23 mouse cellular contexts compared by ENCODE assay signal in genomic region chr5:83990679-83991498, GRCm38 (mm10).
DNase-seq lines count a peak whose midpoint lies in the region; ATAC-seq and TF ChIP-seq lines count a peak whose summit lies in the region.
"Had no signal": no experiment of that assay in that cellular context is flagged by ENCODE, and none has a peak within 500 bp of the region (broad histone marks: within the 10 kb centered on the region; RNA-seq: fewer than 3 reads in every experiment).

No protein-coding gene starts in this region.

- H3K9ac ChIP-seq in forebrain, embryonic 14.5 days (ENCODE audit: low read length): no peak overlapping the region
- H3K9ac ChIP-seq in forebrain, postnatal 0 days: no peak overlapping the region
- no peak overlapping the region for H3K9ac ChIP-seq in midbrain, embryonic 13.5 days (replicated peaks)
- H3K9ac ChIP-seq: embryonic facial prominence, embryonic 15.5 days; heart, embryonic 15.5 days; hindbrain, embryonic 13.5 days had no signal

- no peak for TF ChIP-seq CTCF in forebrain, postnatal 0 days (IDR thresholded peaks at IDR 0.05; ENCODE audit: low read depth)
- TF ChIP-seq CTCF in brain, embryonic 14.5 days (IDR thresholded peaks at IDR 0.05; ENCODE audit: borderline replicate concordance, extremely low read depth, insufficient read depth, insufficient read length): no peak

- no peak overlapping the region for H3K4me3 ChIP-seq in forebrain, embryonic 14.5 days (ENCODE audit: low read depth, low read length)
- no peak overlapping the region for H3K4me3 ChIP-seq in forebrain, postnatal 0 days (ENCODE audit: low read depth, low read length)
- H3K4me3 ChIP-seq in midbrain, embryonic 13.5 days (replicated peaks): no peak overlapping the region
- H3K4me3 ChIP-seq in midbrain, embryonic 10.5 days: no peak overlapping the region
- H3K4me3 ChIP-seq: embryonic facial prominence, embryonic 15.5 days; erythroblast, embryonic 14.5 days; heart, adult 2 months; heart, embryonic 15.5 days; hindbrain, embryonic 13.5 days had no signal

- H3K27me3 ChIP-seq in forebrain, embryonic 14.5 days (replicated peaks; ENCODE audit: control insufficient read depth, insufficient read depth, low read length): no peaks in the 10 kb centered on the region
- H3K27me3 ChIP-seq in forebrain, postnatal 0 days (ENCODE audit: insufficient read depth, low read length): no peaks in the 10 kb centered on the region
- H3K27me3 ChIP-seq in midbrain, embryonic 13.5 days: no peaks in the 10 kb centered on the region
- H3K27me3 ChIP-seq in midbrain, embryonic 10.5 days (ENCODE audit: low read depth, poor library complexity, severe bottlenecking): no peaks in the 10 kb centered on the region
- H3K27me3 ChIP-seq: CH12.LX; embryonic facial prominence, embryonic 15.5 days; heart, embryonic 15.5 days; hindbrain, embryonic 13.5 days; Patski had no signal

- peaks cover 11% of the 10 kb centered on the region for H3K4me1 ChIP-seq in forebrain, embryonic 14.5 days (ENCODE audit: control insufficient read depth, insufficient read depth, low read length)
- no peaks in the 10 kb centered on the region for H3K4me1 ChIP-seq in forebrain, postnatal 0 days (ENCODE audit: insufficient read depth)
- peaks cover 10% of the 10 kb centered on the region for H3K4me1 ChIP-seq in midbrain, embryonic 13.5 days (replicated peaks)
- no peaks in the 10 kb centered on the region for H3K4me1 ChIP-seq in midbrain, embryonic 10.5 days
- H3K4me1 ChIP-seq: embryonic facial prominence, embryonic 15.5 days; heart, embryonic 15.5 days had no signal

- peak overlapping the region; percentile 35; the same call in 1 of the 2 replicates for H3K27ac ChIP-seq in forebrain, embryonic 14.5 days (ENCODE audit: low read depth, low read length)
- H3K27ac ChIP-seq in forebrain, postnatal 0 days (ENCODE audit: low read depth, low read length): no peak overlapping the region
- peak overlapping the region; percentile 30; the same call in 1 of the 2 replicates for H3K27ac ChIP-seq in midbrain, embryonic 13.5 days
- H3K27ac ChIP-seq in midbrain, embryonic 10.5 days (replicated peaks): no peak overlapping the region
- H3K27ac ChIP-seq: embryonic facial prominence, embryonic 15.5 days; heart, adult 2 months; heart, embryonic 15.5 days; hindbrain, embryonic 13.5 days had no signal

- 0 out of 2 replicates have a peak, but pooled peaks cover 6% of the 10 kb centered on the region for H3K9me3 ChIP-seq in forebrain, embryonic 14.5 days (replicated peaks; ENCODE audit: control insufficient read depth, low read length)
- H3K9me3 ChIP-seq in forebrain, postnatal 0 days (ENCODE audit: low read length): no peaks in the 10 kb centered on the region
- no peaks in the 10 kb centered on the region for H3K9me3 ChIP-seq in midbrain, embryonic 13.5 days
- H3K9me3 ChIP-seq in midbrain, embryonic 10.5 days (replicated peaks): no peaks in the 10 kb centered on the region
- H3K9me3 ChIP-seq: embryonic facial prominence, embryonic 15.5 days; heart, embryonic 15.5 days had no signal

- H3K4me2 ChIP-seq in forebrain, embryonic 14.5 days (ENCODE audit: low read length): no peak overlapping the region
- no peak overlapping the region for H3K4me2 ChIP-seq in forebrain, postnatal 0 days (ENCODE audit: low read depth)
- H3K4me2 ChIP-seq in midbrain, embryonic 13.5 days (replicated peaks): no peak overlapping the region
- H3K4me2 ChIP-seq: embryonic facial prominence, embryonic 15.5 days; heart, embryonic 11.5 days; heart, embryonic 15.5 days; hindbrain, embryonic 13.5 days had no signal

- DNase-seq in forebrain, embryonic 14.5 days (ENCODE audit: low spot score): peak; percentile 75
- DNase-seq in forebrain, postnatal 0 days: no peak
- DNase-seq in midbrain, embryonic 10.5 days (ENCODE audit: low spot score): no peak
- peak; percentile 82 for DNase-seq in brain, embryonic 14.5 days (ENCODE audit: low read depth)
- peak; percentile 6 for DNase-seq in telencephalon, adult 2 months (ENCODE audit: low read depth, low spot score)
- DNase-seq in embryo, embryonic 10.5 days (ENCODE audit: low spot score): no peak
- DNase-seq: adrenal gland, postnatal 14 days; cerebellum, adult 2 months; cerebellum, postnatal 10 days; embryo, embryonic 11 days; gastrocnemius, postnatal 14 days; heart, adult 2 months; heart, postnatal 14 days had no signal

- no peak for TF ChIP-seq POLR2A in brain, embryonic 14.5 days (IDR thresholded peaks at IDR 0.05; ENCODE audit: borderline replicate concordance, extremely low read depth, insufficient read depth, insufficient read length, poor library complexity, severe bottlenecking)

- WGBS in forebrain, embryonic 14.5 days: 9% methylated on average over 4 of the region's 4 CpGs
- 12% methylated on average over 4 of the region's 4 CpGs for WGBS in forebrain, postnatal 0 days
- 22% methylated on average over 4 of the region's 4 CpGs for WGBS in midbrain, embryonic 13.5 days
- WGBS in midbrain, embryonic 10.5 days: 78% methylated on average over 4 of the region's 4 CpGs

- no peaks in the 10 kb centered on the region for H3K36me3 ChIP-seq in forebrain, embryonic 14.5 days (ENCODE audit: control insufficient read depth, insufficient read depth, low read length)
- H3K36me3 ChIP-seq in forebrain, postnatal 0 days (ENCODE audit: insufficient read depth): no peaks in the 10 kb centered on the region
- H3K36me3 ChIP-seq in midbrain, embryonic 13.5 days: 0 out of 2 replicates have a peak, but pooled peaks cover 2% of the 10 kb centered on the region
- H3K36me3 ChIP-seq in midbrain, embryonic 10.5 days: no peaks in the 10 kb centered on the region
- H3K36me3 ChIP-seq: embryonic facial prominence, embryonic 15.5 days; heart, embryonic 15.5 days; hindbrain, embryonic 13.5 days had no signal

- peak; percentile 74 for ATAC-seq in forebrain, embryonic 14.5 days
- ATAC-seq in forebrain, postnatal 0 days: no peak
- ATAC-seq in midbrain, embryonic 13.5 days: peak; percentile 37; the same call in 1 of the 2 replicates
- ATAC-seq: activated CD4-positive, CD25-positive, alpha-beta regulatory T cell, adult 4 months; intestine, embryonic 16.5 days; Patski had no signal

Comparison
In these comparisons a context has a peak if more than half of its experiments do, and no peak if none do; other contexts are left out.
1. DNase-seq: peak in forebrain, embryonic 14.5 days (single experiment), brain, embryonic 14.5 days (single experiment) and telencephalon, adult 2 months (single experiment); none in forebrain, postnatal 0 days (single experiment), midbrain, embryonic 10.5 days (single experiment) and embryo, embryonic 10.5 days (single experiment).
2. H3K27ac ChIP-seq: peak in forebrain, embryonic 14.5 days (single experiment) and midbrain, embryonic 13.5 days (single experiment); none in forebrain, postnatal 0 days (single experiment) and midbrain, embryonic 10.5 days (single experiment).